Mouse (Mus musculus): ENCODE results near the gene Podxl2. TPM values are rescaled to one million over a fixed set of nuclear protein-coding genes. Genes with fewer than 3 reads are reported as not detected.
A peak's percentile ranks its signal among the peaks of the same experiment; 100 is the strongest.

The Podxl2 gene
- total RNA-seq (2014; fragmentation: Nextera tagmentation) (not detected in 2 replicates), total RNA-seq (2017) (not detected in 2 replicates)

GRCm38 (mm10) chr6:88874868-88875508 lies at the start of gene Podxl2:
Gene Podxl2 (minus strand): TSS chr6:88875044.
- peak; percentile 65 for ATAC-seq (replicated peaks; ENCODE audit: poor library complexity, severe bottlenecking)

- ATAC-seq (replicated peaks; ENCODE audit: poor library complexity, severe bottlenecking), result no peak
Observed at GRCm38 (mm10) chr6:88918802-88919201, 44.0 kb upstream of the Podxl2 start.

- ATAC-seq (replicated peaks; ENCODE audit: poor library complexity, severe bottlenecking), result peak; percentile 63
Observed at GRCm38 (mm10) chr6:88916153-88916552, 41.3 kb upstream of the Podxl2 start.

- ATAC-seq (replicated peaks; ENCODE audit: poor library complexity, severe bottlenecking), result no peak
Observed at GRCm38 (mm10) chr6:88915510-88915909, 40.7 kb upstream of the Podxl2 start.

- ATAC-seq (replicated peaks; ENCODE audit: poor library complexity, severe bottlenecking), result no peak
Observed at GRCm38 (mm10) chr6:88914799-88915198, 40.0 kb upstream of the Podxl2 start.

GRCm38 (mm10) chr6:88913440-88913839 lies 38.6 kb upstream of the Podxl2 start:
- ATAC-seq (replicated peaks; ENCODE audit: poor library complexity, severe bottlenecking), result no peak

GRCm38 (mm10) chr6:88913022-88913421 lies 38.2 kb upstream of the Podxl2 start:
- ATAC-seq (replicated peaks; ENCODE audit: poor library complexity, severe bottlenecking), result no peak

GRCm38 (mm10) chr6:88909151-88909550 lies 34.3 kb upstream of the Podxl2 start:
- no peak for ATAC-seq (replicated peaks; ENCODE audit: poor library complexity, severe bottlenecking)

GRCm38 (mm10) chr6:88906369-88907108 lies 31.7 kb upstream of the Podxl2 start:
- peak; percentile 37 for ATAC-seq (replicated peaks; ENCODE audit: poor library complexity, severe bottlenecking)

GRCm38 (mm10) chr6:88905042-88905441 lies 30.2 kb upstream of the Podxl2 start:
- no peak for ATAC-seq (replicated peaks; ENCODE audit: poor library complexity, severe bottlenecking)

GRCm38 (mm10) chr6:88904456-88904974 lies 29.7 kb upstream of the Podxl2 start:
- ATAC-seq (replicated peaks; ENCODE audit: poor library complexity, severe bottlenecking), result no peak

- peak; percentile 45 for ATAC-seq (replicated peaks; ENCODE audit: poor library complexity, severe bottlenecking)
Observed at GRCm38 (mm10) chr6:88903708-88904107, 28.9 kb upstream of the Podxl2 start.

GRCm38 (mm10) chr6:88901947-88902820 lies 27.3 kb upstream of the Podxl2 start, which contains the start of gene Tpra1:
Gene Tpra1 (plus strand): TSS chr6:88902251.
- ATAC-seq (replicated peaks; ENCODE audit: poor library complexity, severe bottlenecking), result peak; percentile 64

GRCm38 (mm10) chr6:88901471-88901870 lies 26.6 kb upstream of the Podxl2 start:
- ATAC-seq (replicated peaks; ENCODE audit: poor library complexity, severe bottlenecking), result peak; percentile 6

GRCm38 (mm10) chr6:88899628-88900027 lies 24.8 kb upstream of the Podxl2 start:
- ATAC-seq (replicated peaks; ENCODE audit: poor library complexity, severe bottlenecking), result no peak

- ATAC-seq (replicated peaks; ENCODE audit: poor library complexity, severe bottlenecking), result no peak
Observed at GRCm38 (mm10) chr6:88899086-88899485, 24.2 kb upstream of the Podxl2 start.

GRCm38 (mm10) chr6:88898534-88899048 lies 23.7 kb upstream of the Podxl2 start, which contains the start of gene Mcm2:
Gene Mcm2 (minus strand): TSS chr6:88898780.
- peak; percentile 61 for ATAC-seq (replicated peaks; ENCODE audit: poor library complexity, severe bottlenecking)

GRCm38 (mm10) chr6:88897246-88897645 lies 22.4 kb upstream of the Podxl2 start:
- no peak for ATAC-seq (replicated peaks; ENCODE audit: poor library complexity, severe bottlenecking)

GRCm38 (mm10) chr6:88895943-88896342 lies 21.1 kb upstream of the Podxl2 start:
- no peak for ATAC-seq (replicated peaks; ENCODE audit: poor library complexity, severe bottlenecking)

- ATAC-seq (replicated peaks; ENCODE audit: poor library complexity, severe bottlenecking), result peak; percentile 47
Observed at GRCm38 (mm10) chr6:88893559-88893958, 18.7 kb upstream of the Podxl2 start.

Data from granulocyte monocyte progenitor cell, adult 5-6 weeks (primary cell).